9 mouse cellular contexts compared by ENCODE assay signal in the genomic region with DNA sequence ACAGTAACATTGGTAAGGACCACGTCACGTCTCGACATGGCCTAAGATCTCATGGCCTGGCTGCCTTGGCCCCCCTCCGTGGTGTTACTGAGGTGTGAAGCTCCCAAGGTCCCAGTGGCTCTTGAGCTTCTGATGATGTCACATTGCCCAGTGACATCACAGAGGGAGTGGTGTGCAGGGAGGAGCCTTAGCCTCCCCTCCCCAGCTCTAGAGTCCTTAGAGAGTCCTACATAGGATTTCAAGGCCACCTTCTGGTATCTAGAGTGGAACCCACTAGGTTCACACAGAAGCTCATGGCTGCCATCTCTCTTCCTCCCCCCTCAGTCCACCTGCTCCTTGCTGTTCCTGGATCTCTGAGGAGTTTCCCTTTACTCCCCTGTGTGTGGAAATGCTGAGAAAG. TPM values are rescaled to one million over a fixed set of nuclear protein-coding genes. Genes with fewer than 3 reads are reported as not detected.
"Had no signal": no experiment of that assay in that cellular context is flagged by ENCODE, and none has a peak within 500 bp of the region (broad histone marks: within the 10 kb centered on the region; RNA-seq: fewer than 3 reads in every experiment).

Gene Gapdhs (minus strand): TSS at position 65 of the 400 bp plus-strand sequence.

RNA-seq across cellular contexts. Expression of gene Gapdhs, which starts in this region (rescaled TPM):
- total RNA-seq: layer of hippocampus, adult 8-10 months; layer of hippocampus, postnatal 14 days; left cerebral cortex, adult 18-20 months; left cerebral cortex, postnatal 10 days; left cerebral cortex, postnatal 4 days; megakaryocyte, adult 5-6 weeks; neutrophil, adult 5-6 weeks had no signal
- polyA plus RNA-seq: large intestine, adult 2 months; limb, embryonic 14.5 days had no signal
